Mouse (Mus musculus): ENCODE results near the gene AC109138.7. TPM values are rescaled to one million over a fixed set of nuclear protein-coding genes. Genes with fewer than 3 reads are reported as not detected.
A peak's percentile ranks its signal among the peaks of the same experiment; 100 is the strongest.

AC109138.7 gene
- not detected in 2 replicates for polyA plus RNA-seq (2015; fragmentation: Nextera tagmentation; extraction: Ambion mirVana)

GRCm38 (mm10) chr19:4214071-4214770 lies at the start of gene AC109138.7, which contains the start of gene Clcf1:
Gene AC109138.7, plus strand, starts transcription at chr19:4214357.
Gene Clcf1, plus strand, starts transcription at chr19:4214238.
- peak within 1 kb of the TSS; percentile 96 for H3K27ac ChIP-seq (ENCODE audit: low read length)
- under 1% methylated on average over 48 of the region's 49 CpGs for WGBS
- H3K27me3 ChIP-seq (replicated peaks; ENCODE audit: control insufficient read depth, insufficient read depth, low read length): no peaks in the 10 kb centered on the region
- no peaks in the 10 kb centered on the region for H3K9me3 ChIP-seq (ENCODE audit: control insufficient read depth, low read length)
- H3K4me1 ChIP-seq (ENCODE audit: control insufficient read depth, insufficient read depth, low read length): peaks cover 51% of the 10 kb centered on the region
- peak within 1 kb of the TSS; percentile 96 for H3K4me2 ChIP-seq (ENCODE audit: low read depth, low read length)
- peak; percentile 49 for ATAC-seq
- H3K4me3 ChIP-seq (ENCODE audit: low read length): peak within 1 kb of the TSS; percentile 87
- no peaks in the 10 kb centered on the region for H3K36me3 ChIP-seq (ENCODE audit: control insufficient read depth, insufficient read depth, low read length)
- H3K9ac ChIP-seq (ENCODE audit: low read depth, low read length): peak within 1 kb of the TSS; percentile 98

- Histone ChIP-seq H3K36me3 (ENCODE audit: control insufficient read depth, insufficient read depth, low read length) (no peaks in the 10 kb centered on the region; the same call in 1 of the 2 replicates), H3K9ac (ENCODE audit: low read depth, low read length) (no peak overlapping the region), H3K4me1 (ENCODE audit: control insufficient read depth, insufficient read depth, low read length) (peaks cover 12% of the 10 kb centered on the region), H3K4me3 (ENCODE audit: low read length) (no peak overlapping the region), H3K27me3 (replicated peaks; ENCODE audit: control insufficient read depth, insufficient read depth, low read length) (no peaks in the 10 kb centered on the region), H3K27ac (ENCODE audit: low read length) (no peak overlapping the region), H3K4me2 (ENCODE audit: low read depth, low read length) (no peak overlapping the region), H3K9me3 (ENCODE audit: control insufficient read depth, low read length) (no peaks in the 10 kb centered on the region)
- ATAC-seq: no peak
- 72% methylated on average over 2 of the region's 2 CpGs for WGBS
Observed at GRCm38 (mm10) chr19:4164721-4165120, 49.4 kb upstream of the AC109138.7 start.

GRCm38 (mm10) chr19:4166678-4167476 lies 47.3 kb upstream of the AC109138.7 start:
- Histone ChIP-seq H3K4me3 (ENCODE audit: low read length) (no peak overlapping the region), H3K27ac (ENCODE audit: low read length) (no peak overlapping the region)
- ATAC-seq: no peak

GRCm38 (mm10) chr19:4169378-4169784 lies 44.8 kb upstream of the AC109138.7 start:
- Histone ChIP-seq H3K4me3 (ENCODE audit: low read length) (peak overlapping the region; percentile 54), H3K27me3 (replicated peaks; ENCODE audit: control insufficient read depth, insufficient read depth, low read length) (no peaks in the 10 kb centered on the region), H3K4me2 (ENCODE audit: low read depth, low read length) (peak overlapping the region; percentile 65), H3K9me3 (ENCODE audit: control insufficient read depth, low read length) (no peaks in the 10 kb centered on the region), H3K4me1 (ENCODE audit: control insufficient read depth, insufficient read depth, low read length) (peaks cover 9% of the 10 kb centered on the region), H3K36me3 (ENCODE audit: control insufficient read depth, insufficient read depth, low read length) (no peaks in the 10 kb centered on the region), H3K9ac (ENCODE audit: low read depth, low read length) (peak overlapping the region; percentile 82), H3K27ac (ENCODE audit: low read length) (peak overlapping the region; percentile 83)
- peak; percentile 97 for ATAC-seq
- under 1% methylated on average over 43 of the region's 43 CpGs for WGBS

More at GRCm38 (mm10) chr19:4166678-4167476, 47.3 kb upstream of the AC109138.7 start:
- H3K27me3 ChIP-seq (replicated peaks; ENCODE audit: control insufficient read depth, insufficient read depth, low read length): no peaks in the 10 kb centered on the region
- 78% methylated on average over 9 of the region's 9 CpGs for WGBS
- no peaks in the 10 kb centered on the region for H3K36me3 ChIP-seq (ENCODE audit: control insufficient read depth, insufficient read depth, low read length)
- peaks cover 21% of the 10 kb centered on the region for H3K4me1 ChIP-seq (ENCODE audit: control insufficient read depth, insufficient read depth, low read length)
- no peaks in the 10 kb centered on the region for H3K9me3 ChIP-seq (ENCODE audit: control insufficient read depth, low read length)
- H3K9ac ChIP-seq (ENCODE audit: low read depth, low read length): no peak overlapping the region
- H3K4me2 ChIP-seq (ENCODE audit: low read depth, low read length): no peak overlapping the region

DNA sequence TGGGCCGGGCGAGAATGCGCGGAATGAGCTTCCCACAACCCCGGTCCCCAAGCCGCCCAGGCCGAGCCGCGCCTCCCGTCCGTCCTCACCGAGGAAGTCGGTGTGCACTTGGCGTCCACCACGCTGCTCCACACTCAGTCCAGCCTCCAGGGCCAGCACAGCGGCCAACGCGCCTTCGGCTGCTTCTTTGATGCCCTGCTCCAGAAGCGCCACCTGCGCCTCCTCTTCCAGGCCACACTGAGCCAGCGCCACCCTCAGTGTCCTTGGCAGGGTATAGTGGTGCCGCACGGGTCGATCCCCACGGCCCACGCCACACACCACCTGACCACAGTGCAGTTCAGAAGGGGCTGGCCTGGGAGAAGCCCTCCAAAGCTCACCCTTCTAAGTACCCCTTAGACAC lies 44.3 kb upstream of the AC109138.7 start:
- Histone ChIP-seq H3K27me3 (replicated peaks; ENCODE audit: control insufficient read depth, insufficient read depth, low read length) (no peaks in the 10 kb centered on the region), H3K36me3 (ENCODE audit: control insufficient read depth, insufficient read depth, low read length) (no peaks in the 10 kb centered on the region), H3K9me3 (ENCODE audit: control insufficient read depth, low read length) (no peaks in the 10 kb centered on the region), H3K9ac (ENCODE audit: low read depth, low read length) (peak overlapping the region; percentile 82), H3K4me1 (ENCODE audit: control insufficient read depth, insufficient read depth, low read length) (peaks cover 9% of the 10 kb centered on the region), H3K27ac (ENCODE audit: low read length) (peak overlapping the region; percentile 83), H3K4me3 (ENCODE audit: low read length) (peak overlapping the region; percentile 54), H3K4me2 (ENCODE audit: low read depth, low read length) (peak overlapping the region; percentile 65)
- peak; percentile 68 for ATAC-seq
- 2% methylated on average over 27 of the region's 27 CpGs for WGBS

- Histone ChIP-seq H3K36me3 (ENCODE audit: control insufficient read depth, insufficient read depth, low read length) (no peaks in the 10 kb centered on the region), H3K4me3 (ENCODE audit: low read length) (no peak overlapping the region), H3K4me2 (ENCODE audit: low read depth, low read length) (no peak overlapping the region), H3K9me3 (ENCODE audit: control insufficient read depth, low read length) (no peaks in the 10 kb centered on the region), H3K4me1 (ENCODE audit: control insufficient read depth, insufficient read depth, low read length) (peaks cover 19% of the 10 kb centered on the region), H3K27ac (ENCODE audit: low read length) (no peak overlapping the region), H3K9ac (ENCODE audit: low read depth, low read length) (0 out of 2 replicates have a peak overlapping the region, but pooled peaks have one; percentile 22), H3K27me3 (replicated peaks; ENCODE audit: control insufficient read depth, insufficient read depth, low read length) (no peaks in the 10 kb centered on the region)
- no peak for ATAC-seq
- 91% methylated on average over 10 of the region's 10 CpGs for WGBS
Observed at GRCm38 (mm10) chr19:4170723-4171392, 43.3 kb upstream of the AC109138.7 start.

GRCm38 (mm10) chr19:4171393-4172290 lies 42.5 kb upstream of the AC109138.7 start:
- no peak overlapping the region for H3K4me3 ChIP-seq (ENCODE audit: low read length)
- H3K9ac ChIP-seq (ENCODE audit: low read depth, low read length): peak overlapping the region; percentile 22; the same call in 1 of the 2 replicates
- peaks cover 20% of the 10 kb centered on the region for H3K4me1 ChIP-seq (ENCODE audit: control insufficient read depth, insufficient read depth, low read length)
- H3K27ac ChIP-seq (ENCODE audit: low read length): no peak overlapping the region
- ATAC-seq: no peak
- H3K27me3 ChIP-seq (replicated peaks; ENCODE audit: control insufficient read depth, insufficient read depth, low read length): no peaks in the 10 kb centered on the region
- no peaks in the 10 kb centered on the region for H3K36me3 ChIP-seq (ENCODE audit: control insufficient read depth, insufficient read depth, low read length)
- no peak overlapping the region for H3K4me2 ChIP-seq (ENCODE audit: low read depth, low read length)
- H3K9me3 ChIP-seq (ENCODE audit: control insufficient read depth, low read length): no peaks in the 10 kb centered on the region
- WGBS: 58% methylated on average over 13 of the region's 13 CpGs

DNA sequence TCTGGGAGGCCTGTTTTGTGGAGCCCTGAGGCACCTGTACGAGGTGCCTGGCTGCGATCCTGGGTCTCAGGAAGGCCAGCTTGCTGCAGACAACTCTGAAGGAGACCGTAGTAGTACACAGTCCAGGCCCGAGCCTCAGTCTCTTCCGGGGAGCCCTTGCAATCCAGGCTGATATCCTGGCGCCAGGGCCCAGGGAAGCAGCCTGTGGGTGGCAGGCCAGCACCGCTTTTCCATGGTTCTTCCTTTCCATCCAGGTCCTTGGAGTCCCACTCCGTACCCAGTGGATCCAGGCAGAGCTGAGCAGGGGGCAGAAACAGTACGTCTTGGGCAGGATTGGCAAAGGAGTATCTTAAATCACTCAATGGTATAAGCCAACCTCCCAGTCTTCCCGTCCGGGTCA lies 41.2 kb upstream of the AC109138.7 start:
- Histone ChIP-seq H3K4me3 (ENCODE audit: low read length) (no peak overlapping the region), H3K27me3 (replicated peaks; ENCODE audit: control insufficient read depth, insufficient read depth, low read length) (no peaks in the 10 kb centered on the region), H3K4me1 (ENCODE audit: control insufficient read depth, insufficient read depth, low read length) (peaks cover 20% of the 10 kb centered on the region), H3K36me3 (ENCODE audit: control insufficient read depth, insufficient read depth, low read length) (no peaks in the 10 kb centered on the region), H3K9me3 (ENCODE audit: control insufficient read depth, low read length) (no peaks in the 10 kb centered on the region), H3K27ac (ENCODE audit: low read length) (no peak overlapping the region), H3K4me2 (ENCODE audit: low read depth, low read length) (no peak overlapping the region), H3K9ac (ENCODE audit: low read depth, low read length) (0 out of 2 replicates have a peak overlapping the region, but pooled peaks have one; percentile 5)
- no peak for ATAC-seq
- 64% methylated on average over 11 of the region's 11 CpGs for WGBS
